Mouse (Mus musculus) myocyte (in vitro differentiated cells): Measurements from ENCODE around the gene Emg1.
A peak's percentile ranks its signal among the peaks of the same experiment; 100 is the strongest.

Source experiments
- CEBPB ChIP-seq: IDR thresholded peaks from 2 replicates; pipeline ENCODE4 v1.6.1; 2011; ENCODE audit warnings: mild to moderate bottlenecking, moderate library complexity; ENCODE audit not compliant: poor library complexity, insufficient read depth, severe bottlenecking
- MAX ChIP-seq: IDR thresholded peaks from one replicate; pipeline ENCODE4 v1.6.1; 2011; ENCODE audit warnings: low read depth, mild to moderate bottlenecking, control low read depth
- MYOD1 ChIP-seq, 3 experiments: IDR thresholded peaks; one replicate each; pipeline ENCODE4 v1.6.1; 2011; ENCODE audit warnings: control low read depth in 2 of 3, low read depth in 2 of 3, mild to moderate bottlenecking in 2 of 3, moderate library complexity in 1 of 3; ENCODE audit not compliant: insufficient read length in 2 of 3, control insufficient read depth in 1 of 3
- POLR2A ChIP-seq: IDR thresholded peaks from one replicate; pipeline ENCODE4 v1.6.1; 2011; ENCODE audit warnings: low read depth, mild to moderate bottlenecking, control low read depth, moderate library complexity; ENCODE audit not compliant: insufficient read length
- POLR2AphosphoS2 ChIP-seq: IDR thresholded peaks from one replicate; pipeline ENCODE4 v1.6.1; 2011; ENCODE audit warnings: low read depth, control low read depth; ENCODE audit not compliant: insufficient read length
- SRF ChIP-seq: IDR thresholded peaks from one replicate; pipeline ENCODE4 v1.6.1; 2011; ENCODE audit warnings: low read depth; ENCODE audit not compliant: control insufficient read depth, insufficient read length
- TCF12 ChIP-seq: IDR thresholded peaks from one replicate; pipeline ENCODE4 v1.6.1; 2011; ENCODE audit warnings: mild to moderate bottlenecking, control low read depth; ENCODE audit not compliant: poor library complexity, insufficient read depth, severe bottlenecking
- TCF3 ChIP-seq: IDR thresholded peaks from one replicate; pipeline ENCODE4 v1.6.1; 2011; ENCODE audit warnings: low read depth, control low read depth; ENCODE audit not compliant: insufficient read length
- USF1 ChIP-seq: IDR thresholded peaks from one replicate; pipeline ENCODE4 v1.6.1; 2011; ENCODE audit warnings: low read depth, mild to moderate bottlenecking, control low read depth, moderate library complexity

GRCm38 (mm10) chr6:124757909-124758848, 46.2 kb upstream of the Emg1 start:
- TF ChIP-seq MAX, result no peak
- no peak for TF ChIP-seq TCF3
- no peak for TF ChIP-seq CEBPB
- peak; percentile 69 for TF ChIP-seq POLR2A
- TF ChIP-seq USF1, result no peak
- TF ChIP-seq MYOD1 (IDR thresholded peaks at IDR 0.05; ENCODE audit: control insufficient read depth in 1 of 3, insufficient read length in 2 of 3, low read depth in 2 of 3), result no peak
- peak; percentile 79 for TF ChIP-seq POLR2AphosphoS2
- TF ChIP-seq SRF, result no peak
- no peak for TF ChIP-seq TCF12
